Mouse (Mus musculus) spleen, postnatal 4 days (tissue): ENCODE data around the gene Syt2.

Source experiments
- DNase-seq, 2 experiments: peaks; one replicate each; pipeline ENCODE4 v3.0.0; 2022; ENCODE audit warnings: low spot score in 2 of 2

Syt2 gene

GRCm38 (mm10) chr1:134704396-134705306, 58.2 kb downstream of the Syt2 start:
- no peak for DNase-seq

GRCm38 (mm10) chr1:134706549-134706948, 60.1 kb downstream of the Syt2 start:
- no peak for DNase-seq

- no peak for DNase-seq
Measured at GRCm38 (mm10) chr1:134707516-134707915, 61.0 kb downstream of the Syt2 start.

- no peak for DNase-seq
Measured at GRCm38 (mm10) chr1:134708274-134708673, 61.8 kb downstream of the Syt2 start.

DNA sequence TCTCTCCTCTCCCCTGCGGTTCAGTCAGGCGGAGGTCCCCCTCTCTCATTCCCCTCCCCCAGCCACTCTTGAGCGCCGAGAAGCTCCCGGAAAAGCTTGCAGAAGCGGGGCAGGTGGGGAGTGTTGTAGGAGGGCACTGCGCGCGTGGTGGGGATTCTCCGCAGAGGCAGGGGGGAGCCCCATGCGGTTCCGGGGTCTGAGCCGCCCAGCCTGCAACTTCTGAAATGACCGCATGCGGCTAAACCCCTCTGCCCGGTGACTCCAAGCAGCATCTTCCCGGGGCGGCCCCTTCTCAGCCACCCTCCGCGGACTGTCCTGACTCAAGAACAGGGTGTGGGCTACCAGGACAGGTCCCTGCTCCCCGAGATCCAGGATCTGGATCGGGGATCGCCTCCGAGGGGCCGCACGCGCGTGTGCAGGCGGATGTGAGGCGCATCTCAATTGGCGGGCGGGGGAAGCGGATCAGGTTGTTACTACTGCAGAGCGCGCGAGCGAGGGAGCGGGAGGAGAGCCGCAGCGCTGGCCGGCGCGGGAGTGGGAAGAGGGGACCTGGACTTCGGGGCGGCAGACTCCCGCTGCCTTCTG, 62.4 kb downstream of the Syt2 start:
- DNase-seq: peak in 1 of 2 experiments; percentile 66

DNA sequence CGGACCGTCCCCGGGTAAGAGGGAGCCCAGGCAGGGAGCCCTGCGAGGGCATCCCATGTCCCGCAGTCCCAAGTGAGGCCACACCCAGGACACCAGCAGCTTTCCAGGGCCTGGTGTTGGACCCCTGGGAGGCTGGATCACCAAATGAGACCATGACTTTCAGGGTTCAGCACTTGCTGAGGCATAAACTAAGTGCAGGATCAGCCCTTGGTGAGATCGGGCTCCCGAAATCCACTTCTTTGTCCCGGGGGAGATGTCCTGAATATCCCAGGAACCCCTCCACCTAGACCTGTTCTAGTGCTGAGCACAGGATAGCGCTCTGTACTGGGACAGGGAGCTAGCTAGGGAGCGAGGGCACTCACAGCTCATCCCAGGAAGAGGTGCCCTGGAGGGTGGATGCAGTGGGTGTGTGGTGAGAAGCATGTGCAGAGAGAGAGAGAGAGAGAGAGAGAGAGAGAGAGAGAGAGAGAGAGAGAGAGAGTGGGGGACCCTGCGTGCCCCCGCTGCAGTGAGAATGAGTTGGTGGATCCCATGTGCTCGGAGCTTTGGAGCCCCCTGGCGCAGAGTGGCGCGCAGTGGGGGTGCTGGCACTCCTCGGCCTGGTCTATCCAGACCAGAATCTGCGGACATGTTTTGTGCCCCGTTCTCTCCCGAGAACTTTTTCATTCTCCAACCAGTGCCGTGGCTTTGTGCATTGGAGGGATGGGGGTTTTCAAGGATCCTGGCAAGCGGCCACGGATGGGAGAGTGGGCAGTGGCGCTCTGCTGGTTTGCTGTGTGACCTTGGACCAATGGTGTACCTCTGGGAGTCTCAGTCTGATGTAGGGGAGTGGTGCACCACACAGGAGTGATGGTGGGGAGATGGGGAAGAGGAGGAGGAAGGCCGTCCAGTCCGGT, 63.2 kb downstream of the Syt2 start:
- no peak for DNase-seq

DNA sequence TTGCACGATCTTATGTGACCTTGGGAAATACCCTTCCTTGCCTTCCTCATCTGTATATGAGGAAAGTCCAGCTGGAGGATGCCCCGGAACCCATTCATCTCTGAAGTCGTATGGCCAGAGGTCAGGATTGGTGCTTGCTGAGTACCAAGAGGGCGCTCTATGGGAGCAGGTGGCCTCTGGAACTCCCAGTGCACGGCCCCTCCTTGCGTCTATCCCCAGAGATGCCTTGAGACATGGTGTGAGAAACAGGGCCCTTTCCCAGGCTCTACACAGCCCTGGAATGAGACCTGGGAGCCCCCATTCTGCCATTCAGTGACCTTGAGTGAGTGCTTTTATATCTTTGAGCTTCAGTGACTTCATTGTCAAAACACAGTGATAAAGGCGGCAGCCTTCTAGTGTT, 64.6 kb downstream of the Syt2 start:
- DNase-seq: no peak

DNA sequence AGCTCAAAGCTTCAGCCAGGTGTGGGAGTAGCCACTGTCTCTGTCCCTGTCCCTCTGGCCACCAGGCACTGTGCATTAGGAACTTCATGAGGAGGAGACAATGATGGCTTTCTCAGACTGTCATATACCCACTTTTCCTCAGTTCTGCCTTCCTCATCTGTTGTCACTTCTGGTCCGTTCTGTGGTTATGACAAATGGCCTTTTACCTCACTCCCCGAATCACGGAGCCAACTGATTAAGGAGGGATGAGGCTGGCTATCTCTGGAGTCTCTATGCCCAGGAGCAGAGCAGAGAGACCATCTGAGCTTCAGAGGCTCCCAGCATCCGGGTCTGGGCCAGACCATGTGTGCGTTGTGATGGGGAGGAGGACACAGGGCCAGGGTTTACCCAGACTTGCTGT, 65.2 kb downstream of the Syt2 start:
- DNase-seq: no peak

- DNase-seq: no peak
Measured at GRCm38 (mm10) chr1:134712781-134713299, 66.4 kb downstream of the Syt2 start.

- DNase-seq: no peak
Measured at GRCm38 (mm10) chr1:134713421-134713969, 67.0 kb downstream of the Syt2 start.

DNA sequence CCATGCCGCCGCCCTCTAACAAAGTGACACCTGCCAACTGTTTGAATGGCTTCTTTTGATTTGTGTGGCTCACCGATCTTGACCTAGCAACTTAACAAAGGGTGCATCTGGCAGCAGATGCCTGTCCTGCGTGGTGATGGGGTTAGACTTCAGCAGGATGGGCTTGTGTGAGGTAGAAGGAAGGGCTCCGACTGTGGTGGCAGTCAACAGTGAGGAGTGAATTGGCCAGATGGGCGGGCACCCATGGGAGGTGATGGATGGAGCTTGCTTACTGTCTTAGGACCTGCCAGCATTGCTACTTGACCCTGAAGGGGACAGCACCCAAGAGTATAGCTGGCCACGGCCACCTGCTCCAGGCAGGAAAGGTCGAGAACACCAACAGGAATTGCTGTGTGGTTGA, 67.7 kb downstream of the Syt2 start:
- no peak for DNase-seq

- DNase-seq: no peak
Measured at GRCm38 (mm10) chr1:134715092-134715491, 68.6 kb downstream of the Syt2 start.

- DNase-seq: peak in 1 of 2 experiments; percentile 21
Measured at GRCm38 (mm10) chr1:134719718-134720304, 73.3 kb downstream of the Syt2 start.

DNA sequence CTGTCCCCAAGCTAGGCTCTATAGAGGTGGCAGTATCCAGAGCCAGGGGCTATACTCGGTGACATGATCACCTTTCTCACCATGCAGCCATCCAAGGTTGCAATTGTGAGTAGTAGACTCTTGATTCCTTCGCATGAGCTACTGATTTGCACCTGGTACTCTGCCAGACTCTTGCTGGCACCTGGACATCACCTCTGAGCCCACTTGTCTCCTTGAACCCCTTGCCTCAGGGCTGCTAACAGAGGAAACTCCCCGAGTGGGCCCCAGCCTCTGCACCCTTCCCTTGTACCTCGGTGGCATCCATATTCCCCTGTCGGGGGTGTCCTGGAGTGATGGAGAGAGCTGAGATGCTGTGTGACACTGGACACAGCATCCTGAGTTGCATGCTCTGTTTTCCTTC, 75.0 kb downstream of the Syt2 start:
- no peak for DNase-seq

- no peak for DNase-seq
Measured at GRCm38 (mm10) chr1:134722891-134723290, 76.4 kb downstream of the Syt2 start.

DNA sequence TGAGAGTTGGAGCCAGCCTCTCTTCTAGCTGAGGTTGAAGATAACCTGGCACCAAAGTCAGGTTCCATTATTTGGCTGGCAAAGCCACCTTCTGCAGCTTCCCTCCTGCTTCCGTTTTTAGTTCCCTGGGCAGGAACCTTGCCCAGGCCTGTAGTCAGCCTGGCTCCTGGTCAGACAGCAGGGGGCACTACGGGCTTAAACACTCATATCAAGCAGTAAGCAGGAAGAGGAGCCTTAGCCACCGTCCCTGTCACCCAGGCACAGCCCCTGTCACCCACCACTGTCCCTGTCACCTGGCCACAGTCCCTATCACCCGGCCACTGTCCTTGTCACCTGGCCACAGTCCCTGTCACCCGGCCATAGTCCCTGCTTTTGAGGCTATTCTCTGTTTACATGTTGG, 78.8 kb downstream of the Syt2 start:
- DNase-seq: peak in 1 of 2 experiments; percentile 32

- no peak for DNase-seq
Measured at GRCm38 (mm10) chr1:134726480-134726879, 80.0 kb downstream of the Syt2 start.

DNA sequence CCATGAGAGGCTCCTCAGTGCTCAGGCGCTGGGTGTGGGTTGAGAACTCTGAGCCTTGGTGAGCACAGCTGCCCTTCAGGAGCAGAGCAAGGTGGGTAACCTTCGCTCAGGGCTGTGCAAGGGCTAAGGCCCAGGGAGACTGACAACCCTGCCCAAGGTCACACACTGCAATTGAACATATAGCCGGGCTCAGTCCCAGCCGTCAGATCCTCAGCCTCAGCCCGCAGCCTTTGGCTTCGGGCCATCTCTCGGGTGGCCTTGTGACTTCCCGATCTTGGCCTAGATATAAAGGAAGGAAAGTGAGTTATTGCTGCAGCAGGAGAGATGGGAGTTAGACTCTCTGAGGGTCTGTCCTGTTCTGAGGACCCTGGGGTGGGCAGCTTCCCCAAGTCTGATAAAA, 80.8 kb downstream of the Syt2 start:
- no peak for DNase-seq

- no peak for DNase-seq
Measured at GRCm38 (mm10) chr1:134733659-134734058, 87.2 kb downstream of the Syt2 start.

DNA sequence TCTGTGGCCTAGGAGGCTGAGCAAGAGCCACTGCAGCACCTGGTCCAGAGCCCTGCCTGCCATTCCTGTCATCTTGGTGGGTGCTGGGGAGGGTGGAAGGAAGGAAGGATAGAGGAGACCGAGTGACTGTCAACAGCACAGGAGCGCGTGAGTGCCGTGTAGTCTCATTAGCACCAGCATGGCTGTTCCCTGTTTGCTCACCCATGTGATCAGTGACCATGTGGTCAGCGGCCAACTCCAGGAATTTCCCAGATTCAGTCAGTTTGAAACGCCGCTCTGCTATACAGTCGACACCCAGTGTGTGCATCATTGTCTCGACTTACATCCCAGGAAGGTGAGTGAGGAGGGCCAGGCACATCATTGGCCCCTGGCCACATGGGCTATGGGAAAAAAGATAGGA, 91.0 kb downstream of the Syt2 start:
- no peak for DNase-seq

DNA sequence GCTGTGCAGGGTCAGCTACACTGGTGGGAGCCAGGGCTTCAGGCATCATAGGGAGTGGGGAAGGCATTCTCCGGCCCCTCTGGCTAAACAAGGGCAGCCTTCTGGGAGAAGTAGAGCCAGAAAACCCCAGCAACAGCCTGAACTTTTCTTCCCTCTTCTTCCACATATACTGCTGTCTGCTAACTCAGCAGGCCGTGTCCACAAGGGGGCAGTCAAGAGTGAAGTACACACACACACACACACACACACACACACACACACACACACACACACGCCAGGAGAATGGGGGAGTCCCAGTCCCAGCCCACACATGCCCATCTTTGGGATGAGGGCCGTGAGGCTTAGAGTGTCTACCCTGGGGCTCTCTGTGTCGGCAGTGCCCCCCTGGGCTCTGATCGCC, 95.0 kb downstream of the Syt2 start:
- peak; percentile 65 to 89 for DNase-seq
